Mouse (Mus musculus): ENCODE results near the gene 1700037C18Rik.
"Not testable (repeated sequence)": the region's sequence is repeated elsewhere in the genome, so short reads cannot be mapped to it uniquely, and the experiment has no call there.

The 1700037C18Rik gene

GRCm38 (mm10) chr16:3872216-3873047 lies 36.1 kb downstream of the 1700037C18Rik start, which contains the start of gene Naa60:
Naa60 (plus strand) TSS chr16:3872375.
- DNase-seq (ENCODE audit: low spot score): peak; percentile 93

GRCm38 (mm10) chr16:3871815-3872214 lies 36.7 kb downstream of the 1700037C18Rik start:
- no peak for DNase-seq (ENCODE audit: low spot score)

GRCm38 (mm10) chr16:3859254-3859653 lies 49.2 kb downstream of the 1700037C18Rik start:
- DNase-seq (ENCODE audit: low spot score): no peak

GRCm38 (mm10) chr16:3855776-3856175 lies 52.7 kb downstream of the 1700037C18Rik start:
- DNase-seq (ENCODE audit: low spot score): no peak

GRCm38 (mm10) chr16:3854437-3855182 lies 53.9 kb downstream of the 1700037C18Rik start:
- no peak for DNase-seq (ENCODE audit: low spot score)

GRCm38 (mm10) chr16:3852586-3852985 lies 55.9 kb downstream of the 1700037C18Rik start:
- DNase-seq (ENCODE audit: low spot score): no peak

GRCm38 (mm10) chr16:3851301-3851700 lies 57.2 kb downstream of the 1700037C18Rik start:
- DNase-seq (ENCODE audit: low spot score): not testable (repeated sequence)

GRCm38 (mm10) chr16:3848416-3848815 lies 60.1 kb downstream of the 1700037C18Rik start:
- no peak for DNase-seq (ENCODE audit: low spot score)

- DNase-seq (ENCODE audit: low spot score): no peak
Measured at GRCm38 (mm10) chr16:3847871-3848270, 60.6 kb downstream of the 1700037C18Rik start.

- DNase-seq (ENCODE audit: low spot score): peak; percentile 94
Measured at GRCm38 (mm10) chr16:3846711-3847518, 61.6 kb downstream of the 1700037C18Rik start, which contains the start of gene Zfp174. Zfp174 (plus strand) TSS chr16:3847268.
